Mouse (Mus musculus): ENCODE measurements around the gene Ap1g1.

Gene Ap1g1

DNA sequence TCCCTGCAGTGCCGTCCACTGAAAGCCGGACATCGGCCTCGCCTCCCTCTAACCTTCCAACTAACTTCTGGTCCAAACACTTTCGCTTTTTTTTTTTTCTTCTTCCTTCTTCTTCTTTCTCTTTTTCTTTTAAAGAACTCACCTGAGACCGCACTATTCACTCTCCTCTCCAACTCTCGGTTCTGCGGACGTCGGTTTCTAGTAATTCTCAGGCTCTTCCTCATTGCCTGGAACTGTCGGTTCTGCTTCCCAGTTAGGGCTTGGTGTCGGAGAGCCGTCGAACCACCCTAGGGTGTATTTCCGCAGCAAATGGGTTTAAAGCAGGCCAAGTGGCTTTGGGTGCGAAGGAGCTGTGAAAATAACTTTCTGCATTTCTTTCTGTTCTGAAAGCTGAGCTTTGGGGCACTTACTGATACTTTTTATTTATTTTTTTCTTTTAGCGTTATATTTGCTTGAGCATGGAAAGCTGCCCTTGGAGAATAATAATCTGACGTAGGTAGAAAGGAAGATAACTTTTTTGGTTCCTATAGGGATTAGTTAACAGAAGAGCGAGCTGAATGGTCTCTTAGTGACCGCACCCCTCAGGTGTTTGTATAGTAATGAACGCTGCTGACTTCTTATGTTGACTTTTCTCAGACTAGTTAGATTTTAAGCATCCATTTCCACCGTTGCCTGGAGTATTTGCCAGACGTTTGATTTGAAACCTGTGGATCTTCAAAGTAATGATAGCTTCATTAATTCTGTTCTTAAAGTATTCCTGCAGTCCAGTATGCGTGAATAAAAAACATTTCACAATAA lies 1.3 kb downstream of the Ap1g1 start:
- DNase-seq (ENCODE audit: low read depth in 2 of 2, low spot score in 2 of 2) = no peak

DNA sequence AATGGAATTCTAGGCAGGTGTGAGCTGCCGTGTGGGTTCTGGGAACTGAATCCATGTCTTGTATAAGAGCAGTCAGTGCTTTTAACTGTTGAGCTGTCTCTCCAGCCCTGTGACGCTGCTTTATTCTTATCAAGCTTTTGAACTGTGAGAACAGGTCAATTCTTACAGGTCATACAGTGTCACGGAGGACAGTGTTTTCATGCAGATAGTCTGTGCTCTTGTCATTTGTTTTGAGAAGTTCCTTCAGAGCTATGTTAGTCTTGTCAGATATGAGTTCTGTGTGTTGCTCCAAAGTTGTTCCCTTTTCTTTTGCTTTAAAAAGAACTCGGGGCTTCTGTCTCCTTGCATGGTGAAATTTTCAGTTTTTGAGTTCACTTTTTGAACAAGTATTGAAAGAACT lies 2.2 kb downstream of the Ap1g1 start:
- no peak for DNase-seq (ENCODE audit: low read depth in 2 of 2, low spot score in 2 of 2)

DNA sequence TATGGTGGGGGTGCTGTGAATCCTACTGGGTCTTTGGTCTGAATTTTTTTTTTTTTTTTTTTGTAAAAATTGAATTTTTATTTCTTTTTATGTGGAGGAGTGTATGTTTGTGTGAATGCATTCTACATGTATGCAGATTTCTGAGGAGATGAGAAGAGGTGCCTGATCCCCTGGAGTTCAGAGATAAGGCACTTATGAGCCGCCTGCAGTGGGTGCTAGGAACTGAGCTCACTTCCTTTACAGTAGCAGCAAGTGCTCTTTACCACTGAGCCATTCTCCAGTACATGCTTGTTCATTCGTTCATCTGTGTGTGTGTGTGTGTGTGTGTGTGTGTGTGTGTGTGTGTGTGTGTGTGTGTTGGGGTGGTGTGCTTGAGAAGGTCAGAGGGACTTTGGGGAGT lies 12.6 kb downstream of the Ap1g1 start:
- no peak for DNase-seq (ENCODE audit: low read depth in 2 of 2, low spot score in 2 of 2)

DNA sequence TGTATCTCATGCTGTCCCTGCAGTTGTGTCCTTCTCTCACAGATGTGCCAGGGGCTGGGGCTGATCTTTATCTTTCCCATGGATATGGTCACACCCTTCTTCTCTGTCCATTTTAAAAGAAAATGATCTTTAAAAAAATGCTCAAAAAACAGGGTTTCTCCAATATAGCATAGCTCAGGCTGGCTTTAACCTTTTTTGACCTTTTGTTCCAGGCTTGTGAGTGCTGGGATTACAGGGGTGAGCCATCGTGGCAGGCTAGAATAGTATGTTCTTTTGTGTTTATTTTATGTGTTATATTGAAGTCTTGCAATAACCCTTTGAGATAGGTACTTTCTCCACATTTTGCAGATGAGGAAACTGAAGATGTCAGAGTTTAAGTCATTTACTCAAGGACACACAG lies 16.8 kb downstream of the Ap1g1 start:
- DNase-seq (ENCODE audit: low read depth in 2 of 2, low spot score in 2 of 2) = no peak

- DNase-seq (ENCODE audit: low read depth in 2 of 2, low spot score in 2 of 2) = no peak
Observed at GRCm38 (mm10) chr8:109798721-109799120, 20.4 kb downstream of the Ap1g1 start.

DNA sequence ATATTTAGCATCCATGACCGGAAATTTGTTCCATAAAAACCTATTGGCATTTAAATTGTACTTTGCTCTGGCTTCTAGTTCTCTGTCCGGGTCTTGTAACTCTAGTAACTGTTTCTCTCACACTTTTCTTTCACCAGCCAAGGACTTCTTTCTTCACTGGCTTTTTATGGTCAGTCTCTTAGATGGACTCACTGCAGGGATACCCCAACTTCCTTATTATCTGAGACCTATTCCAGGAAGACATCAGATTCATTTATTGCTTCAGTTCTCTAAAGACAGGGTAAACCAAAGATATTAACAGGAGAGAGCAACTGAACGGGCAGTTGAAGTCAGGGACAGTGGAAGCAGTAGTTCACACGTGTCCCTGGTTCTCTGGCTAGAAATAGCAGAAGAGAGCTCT lies 20.9 kb downstream of the Ap1g1 start:
- DNase-seq (ENCODE audit: low read depth in 2 of 2, low spot score in 2 of 2) = no peak

DNA sequence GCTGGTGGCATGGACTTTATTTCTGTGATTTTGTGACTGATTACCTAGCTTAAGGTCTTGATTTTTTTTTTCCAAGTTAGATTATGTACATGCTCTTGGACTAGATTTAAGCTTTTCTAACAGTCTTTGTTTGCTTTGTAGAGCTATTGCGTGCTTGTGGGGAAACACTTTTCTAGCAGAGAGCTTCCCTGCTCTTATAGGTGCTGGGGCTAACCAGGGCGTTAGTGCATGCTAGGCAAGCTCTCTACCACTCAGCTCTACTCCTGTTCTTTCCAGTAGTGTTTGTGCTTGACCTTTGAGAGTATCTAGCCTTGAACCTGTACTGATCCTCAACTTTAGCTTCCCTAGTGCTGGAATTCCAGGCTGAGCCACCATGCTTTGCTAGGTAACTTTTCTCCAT lies 22.0 kb downstream of the Ap1g1 start:
- no peak for DNase-seq (ENCODE audit: low read depth in 2 of 2, low spot score in 2 of 2)

- DNase-seq (ENCODE audit: low read depth in 2 of 2, low spot score in 2 of 2) = no peak
Observed at GRCm38 (mm10) chr8:109803211-109803610, 24.9 kb downstream of the Ap1g1 start.

DNA sequence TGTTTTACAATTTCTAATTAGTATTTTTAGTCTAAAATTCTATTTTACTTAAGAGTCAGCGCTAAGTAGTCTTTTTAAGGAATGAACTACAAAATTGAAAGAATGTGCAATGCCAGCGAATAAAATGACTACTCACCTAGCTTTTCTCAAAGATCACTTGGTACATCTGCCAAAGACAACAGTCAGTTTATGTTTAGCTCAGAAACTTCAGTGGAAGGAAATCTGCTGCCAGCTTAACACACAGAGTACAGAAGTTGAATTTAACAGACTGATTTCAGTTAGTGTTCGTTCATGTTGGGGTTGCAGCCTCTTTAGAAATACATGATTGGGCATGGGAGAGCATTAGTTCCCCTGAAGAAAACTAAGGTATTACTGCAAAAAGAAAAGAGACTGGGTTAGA lies 25.4 kb downstream of the Ap1g1 start:
- DNase-seq (ENCODE audit: low read depth in 2 of 2, low spot score in 2 of 2) = no peak

DNA sequence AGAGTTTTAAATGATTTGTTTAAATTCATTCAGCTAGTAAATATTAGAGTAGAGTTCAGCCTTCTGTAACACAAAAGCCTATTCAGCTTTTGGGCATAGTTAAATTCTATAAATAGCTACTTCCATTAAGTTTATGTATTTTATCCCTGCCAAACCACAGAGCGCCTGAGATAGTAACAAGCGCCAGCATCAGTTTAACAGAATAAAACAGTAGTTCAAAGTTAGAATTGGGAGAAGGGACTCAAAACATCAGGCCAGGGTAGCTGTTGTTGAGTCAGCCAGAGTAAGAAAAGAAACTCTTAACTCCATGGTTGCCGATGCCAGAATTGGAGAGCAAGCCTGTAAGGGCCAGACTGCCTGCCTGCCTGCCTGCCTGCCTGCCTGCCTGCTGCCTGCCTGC lies 28.2 kb downstream of the Ap1g1 start:
- no peak for DNase-seq (ENCODE audit: low read depth in 2 of 2, low spot score in 2 of 2)

DNA sequence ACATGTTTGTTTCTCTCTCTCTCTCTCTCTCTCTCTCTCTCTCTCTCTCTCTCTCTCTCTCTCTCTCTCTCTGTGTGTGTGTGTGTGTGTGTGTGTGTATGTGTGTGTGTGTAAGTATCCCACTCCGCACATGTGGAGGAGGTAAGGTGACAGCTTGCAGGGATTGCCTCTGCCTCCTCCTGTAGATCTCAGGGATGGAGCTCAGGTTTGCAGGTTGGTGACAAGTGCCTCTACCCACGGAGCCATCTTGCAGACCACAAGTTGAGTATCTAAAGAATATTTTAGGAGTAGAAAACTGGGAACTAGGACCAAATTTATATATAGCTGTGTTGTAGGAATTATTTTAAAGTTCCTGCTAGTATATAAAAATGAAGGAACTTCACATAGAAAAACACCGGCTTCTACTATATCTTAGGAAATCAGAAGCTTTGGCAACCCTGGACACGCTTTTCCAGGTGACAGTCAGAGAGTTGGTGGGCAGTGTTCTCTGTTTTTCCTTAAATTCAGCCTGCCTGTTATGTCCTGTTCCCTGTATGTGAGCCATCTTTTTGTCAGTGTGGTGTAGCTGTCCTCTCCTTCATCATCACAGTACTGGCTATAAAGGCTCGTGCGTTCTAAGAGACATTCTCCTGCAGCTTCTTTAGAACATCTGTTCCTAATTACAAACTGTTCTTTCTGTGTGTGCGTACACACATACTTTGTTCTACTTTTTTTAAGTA lies 29.2 kb downstream of the Ap1g1 start:
- no peak for DNase-seq (ENCODE audit: low read depth in 2 of 2, low spot score in 2 of 2)

- DNase-seq (ENCODE audit: low read depth in 2 of 2, low spot score in 2 of 2) = no peak
Observed at GRCm38 (mm10) chr8:109808120-109808447, 29.7 kb downstream of the Ap1g1 start.

GRCm38 (mm10) chr8:109810434-109810833 lies 32.1 kb downstream of the Ap1g1 start:
- DNase-seq (ENCODE audit: low read depth in 2 of 2, low spot score in 2 of 2) = no peak

DNA sequence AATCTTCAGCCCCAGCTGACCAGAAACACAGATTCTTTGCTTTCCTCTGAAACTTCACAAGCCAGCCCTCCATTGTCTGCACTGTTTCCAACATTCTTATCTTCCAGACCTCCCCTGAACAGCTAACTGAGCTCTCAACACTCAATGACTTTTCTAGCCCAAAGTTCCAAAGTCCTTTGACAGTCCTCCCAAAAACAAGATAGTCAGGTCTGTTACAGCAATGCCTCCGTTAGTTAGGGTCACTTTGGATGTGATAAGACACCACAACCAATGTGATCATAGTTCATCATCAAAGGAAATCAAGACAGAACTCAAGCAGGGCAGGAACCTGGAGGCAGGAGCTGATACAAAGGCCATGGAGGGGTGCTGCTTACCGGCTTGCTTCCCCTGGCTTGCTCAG lies 36.9 kb downstream of the Ap1g1 start:
- DNase-seq (ENCODE audit: low read depth in 2 of 2, low spot score in 2 of 2) = no peak

- DNase-seq (ENCODE audit: low read depth in 2 of 2, low spot score in 2 of 2) = no peak
Observed at GRCm38 (mm10) chr8:109817933-109818332, 39.6 kb downstream of the Ap1g1 start.

DNA sequence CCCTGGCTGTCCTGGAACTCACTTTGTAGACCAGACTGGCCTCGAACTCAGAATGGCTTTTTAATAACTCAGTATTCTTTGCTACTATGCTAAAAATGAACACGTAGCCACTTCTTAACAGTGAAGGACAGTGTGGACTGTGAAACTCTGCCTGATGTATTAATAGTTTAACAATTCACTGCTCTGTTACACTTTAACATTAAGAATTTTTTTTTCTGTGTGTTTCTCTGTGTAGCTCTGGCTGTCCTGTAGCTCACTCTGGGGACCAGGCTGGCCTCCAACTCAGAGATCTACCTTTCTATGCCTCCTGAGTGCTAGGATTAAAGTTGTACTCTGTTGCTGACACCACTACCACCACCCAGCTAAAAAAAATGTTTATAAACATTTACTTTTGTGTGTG lies 45.2 kb downstream of the Ap1g1 start:
- no peak for DNase-seq (ENCODE audit: low read depth in 2 of 2, low spot score in 2 of 2)

- DNase-seq (ENCODE audit: low read depth in 2 of 2, low spot score in 2 of 2) = no peak
Observed at GRCm38 (mm10) chr8:109839822-109840221, 61.5 kb downstream of the Ap1g1 start.

DNA sequence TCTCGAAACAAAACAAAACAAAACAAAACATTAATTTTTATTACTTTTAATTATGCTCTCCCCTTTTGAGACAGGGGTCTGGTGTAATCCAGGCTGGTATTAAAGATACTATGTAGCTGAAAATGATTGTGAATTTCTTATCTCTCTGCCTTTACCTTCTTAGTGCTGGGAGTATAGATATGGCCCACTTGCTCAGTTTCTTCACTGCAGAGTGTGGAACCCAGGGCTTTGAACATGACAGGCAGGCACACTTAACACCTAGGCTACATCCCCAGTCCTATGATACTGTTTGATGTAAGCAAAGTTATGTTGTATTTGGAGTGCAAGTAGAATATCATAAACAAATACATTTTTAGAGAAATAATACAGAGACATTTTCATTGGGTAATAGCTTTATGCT lies 64.1 kb downstream of the Ap1g1 start:
- no peak for DNase-seq (ENCODE audit: low read depth in 2 of 2, low spot score in 2 of 2)

DNA sequence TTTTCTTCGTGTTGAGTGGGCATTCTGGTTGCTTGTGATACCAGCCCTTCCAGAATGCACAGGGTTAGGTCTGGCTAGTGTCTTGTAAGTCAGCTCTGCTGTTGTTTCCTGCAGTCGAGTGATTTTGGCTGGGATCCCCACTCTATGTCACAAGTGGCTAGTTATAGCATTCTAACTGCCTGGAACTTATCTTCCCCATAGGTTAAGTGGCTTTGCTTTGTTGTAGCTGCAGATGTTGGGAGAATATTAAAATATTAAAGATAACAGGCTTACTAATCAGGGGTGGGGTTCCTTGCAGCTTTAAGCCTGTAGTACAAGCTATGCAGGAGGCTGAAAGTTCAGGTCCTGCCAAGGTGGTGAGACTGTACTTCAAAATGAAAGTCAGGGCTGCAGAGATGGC lies 69.5 kb downstream of the Ap1g1 start:
- DNase-seq (ENCODE audit: low read depth in 2 of 2, low spot score in 2 of 2) = no peak

DNA sequence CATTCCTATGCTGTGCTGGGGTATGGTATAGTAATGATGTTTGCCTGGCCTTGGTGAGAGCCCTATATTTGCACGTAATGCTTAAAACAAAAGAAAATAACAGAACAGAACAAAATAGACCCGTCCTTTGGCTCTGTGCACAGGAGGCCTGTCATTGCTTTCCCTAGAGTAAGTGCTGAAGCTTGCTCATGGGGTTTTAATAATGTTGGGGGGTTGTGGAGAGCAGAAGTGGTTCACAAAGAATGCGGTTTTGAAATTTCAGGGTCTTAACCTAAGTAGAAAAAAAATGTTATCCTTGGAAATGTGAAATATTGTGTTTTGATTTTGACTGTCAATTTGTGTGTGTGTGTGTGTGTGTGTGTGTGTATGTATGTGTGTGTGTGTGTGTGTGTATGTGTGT lies 70.6 kb downstream of the Ap1g1 start:
- DNase-seq (ENCODE audit: low read depth in 2 of 2, low spot score in 2 of 2) = no peak

- DNase-seq (ENCODE audit: low read depth in 2 of 2, low spot score in 2 of 2) = peak; percentile 45 to 50
Observed at GRCm38 (mm10) chr8:109853423-109853822, 75.1 kb downstream of the Ap1g1 start.

GRCm38 (mm10) chr8:109854522-109854921 lies 76.2 kb downstream of the Ap1g1 start:
- no peak for DNase-seq (ENCODE audit: low read depth in 2 of 2, low spot score in 2 of 2)

GRCm38 (mm10) chr8:109855451-109855850 lies 77.1 kb downstream of the Ap1g1 start:
- no peak for DNase-seq (ENCODE audit: low read depth in 2 of 2, low spot score in 2 of 2)

Data from CD8-positive naive resting alpha-beta T cell, adult 2 months (primary cell).